Mouse (Mus musculus): Measurements from ENCODE around the gene Pbx1. TPM values are rescaled to one million over a fixed set of nuclear protein-coding genes. Genes with fewer than 3 reads are reported as not detected.

The Pbx1 gene
- polyA plus RNA-seq, 1 experiment from 2014 or later: 73.7 TPM

- no peak overlapping the region for H3K4me3 ChIP-seq
- H3K27ac ChIP-seq (replicated peaks): no peak overlapping the region
- H3K36me3 ChIP-seq: no peaks in the 10 kb centered on the region
- no peak overlapping the region for H3K4me2 ChIP-seq (replicated peaks)
- WGBS: 78% methylated on average over 2 of the region's 2 CpGs
- no peaks in the 10 kb centered on the region for H3K4me1 ChIP-seq
- H3K9ac ChIP-seq (replicated peaks): no peak overlapping the region
- peaks cover 13% of the 10 kb centered on the region for H3K9me3 ChIP-seq
- H3K27me3 ChIP-seq: peaks cover 12% of the 10 kb centered on the region; the same call in 1 of the 2 replicates
- ATAC-seq (ENCODE audit: low FRiP score, low read depth): no peak
These were observed 328.2 kb downstream of the Pbx1 start for GRCm38 (mm10) chr1:168103821-168104220.

DNA sequence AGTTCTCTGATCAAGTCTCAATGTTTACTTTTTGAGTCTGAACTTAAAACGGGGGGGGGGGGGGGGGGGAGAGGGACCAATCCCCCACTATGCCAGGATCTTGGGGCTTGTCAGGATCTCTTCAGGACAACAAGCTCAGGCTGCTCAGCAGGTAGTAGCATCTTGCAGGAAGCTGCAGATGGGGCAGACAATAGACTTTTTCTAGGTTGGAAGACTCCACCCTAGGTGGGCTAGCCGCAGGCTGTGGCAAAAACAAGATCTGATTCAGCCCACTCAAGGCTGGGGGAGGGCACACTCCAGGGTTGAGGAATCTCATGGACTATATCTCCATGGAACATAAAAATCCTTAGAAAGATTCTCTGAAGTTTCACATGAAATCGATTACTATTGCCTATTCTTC, 330.6 kb downstream of the Pbx1 start:
- H3K9me3 ChIP-seq: peaks cover 13% of the 10 kb centered on the region

GRCm38 (mm10) chr1:168098806-168099205, 333.3 kb downstream of the Pbx1 start:
- no peak overlapping the region for H3K4me2 ChIP-seq (replicated peaks)
- peaks cover 7% of the 10 kb centered on the region; the same call in 1 of the 2 replicates for H3K4me1 ChIP-seq
- peak; percentile 60; the same call in 1 of the 2 replicates for ATAC-seq (ENCODE audit: low FRiP score, low read depth)
- no peaks in the 10 kb centered on the region for H3K36me3 ChIP-seq
- no peak overlapping the region for H3K9ac ChIP-seq (replicated peaks)
- no peak overlapping the region for H3K4me3 ChIP-seq
- H3K9me3 ChIP-seq: peaks cover 13% of the 10 kb centered on the region
- H3K27me3 ChIP-seq: peaks cover 44% of the 10 kb centered on the region
- no peak overlapping the region for H3K27ac ChIP-seq (replicated peaks)
- 35% methylated on average over 2 of the region's 2 CpGs for WGBS

More for the DNA sequence above, 330.6 kb downstream of the Pbx1 start:
- Histone ChIP-seq H3K27me3 (peaks cover 22% of the 10 kb centered on the region), H3K4me3 (no peak overlapping the region), H3K4me2 (replicated peaks) (no peak overlapping the region), H3K4me1 (no peaks in the 10 kb centered on the region), H3K9ac (replicated peaks) (no peak overlapping the region), H3K27ac (replicated peaks) (no peak overlapping the region), H3K36me3 (no peaks in the 10 kb centered on the region)
- WGBS: 69% methylated on average over 3 of the region's 3 CpGs
- ATAC-seq (ENCODE audit: low FRiP score, low read depth): no peak

GRCm38 (mm10) chr1:168094671-168095070, 337.4 kb downstream of the Pbx1 start:
- H3K4me2 ChIP-seq (replicated peaks): no peak overlapping the region
- H3K4me1 ChIP-seq: peaks cover 16% of the 10 kb centered on the region; the same call in 1 of the 2 replicates
- H3K9me3 ChIP-seq: peaks cover under 1% of the 10 kb centered on the region
- ATAC-seq (ENCODE audit: low FRiP score, low read depth): no peak
- H3K27ac ChIP-seq (replicated peaks): no peak overlapping the region
- H3K27me3 ChIP-seq: peaks cover 64% of the 10 kb centered on the region
- H3K36me3 ChIP-seq: no peaks in the 10 kb centered on the region
- WGBS: 28% methylated on average over 4 of the region's 4 CpGs
- no peak overlapping the region for H3K4me3 ChIP-seq
- no peak overlapping the region for H3K9ac ChIP-seq (replicated peaks)

GRCm38 (mm10) chr1:168093044-168093443, 339.0 kb downstream of the Pbx1 start:
- Histone ChIP-seq H3K4me3 (no peak overlapping the region), H3K36me3 (no peaks in the 10 kb centered on the region), H3K27me3 (peaks cover 75% of the 10 kb centered on the region), H3K9me3 (no peaks in the 10 kb centered on the region), H3K9ac (replicated peaks) (no peak overlapping the region), H3K4me1 (peaks cover 17% of the 10 kb centered on the region; the same call in 1 of the 2 replicates), H3K27ac (replicated peaks) (no peak overlapping the region), H3K4me2 (replicated peaks) (no peak overlapping the region)
- ATAC-seq (ENCODE audit: low FRiP score, low read depth): no peak
- 85% methylated on average over 2 of the region's 2 CpGs for WGBS

GRCm38 (mm10) chr1:168091627-168092026, 340.4 kb downstream of the Pbx1 start:
- H3K9me3 ChIP-seq: no peaks in the 10 kb centered on the region
- H3K4me1 ChIP-seq: peaks cover 19% of the 10 kb centered on the region; the same call in 1 of the 2 replicates
- peaks cover 66% of the 10 kb centered on the region for H3K27me3 ChIP-seq
- H3K36me3 ChIP-seq: no peaks in the 10 kb centered on the region
- H3K4me2 ChIP-seq (replicated peaks): no peak overlapping the region
- WGBS: 52% methylated on average over 4 of the region's 4 CpGs
- ATAC-seq (ENCODE audit: low FRiP score, low read depth): no peak
- H3K9ac ChIP-seq (replicated peaks): no peak overlapping the region
- H3K27ac ChIP-seq (replicated peaks): no peak overlapping the region
- no peak overlapping the region for H3K4me3 ChIP-seq

DNA sequence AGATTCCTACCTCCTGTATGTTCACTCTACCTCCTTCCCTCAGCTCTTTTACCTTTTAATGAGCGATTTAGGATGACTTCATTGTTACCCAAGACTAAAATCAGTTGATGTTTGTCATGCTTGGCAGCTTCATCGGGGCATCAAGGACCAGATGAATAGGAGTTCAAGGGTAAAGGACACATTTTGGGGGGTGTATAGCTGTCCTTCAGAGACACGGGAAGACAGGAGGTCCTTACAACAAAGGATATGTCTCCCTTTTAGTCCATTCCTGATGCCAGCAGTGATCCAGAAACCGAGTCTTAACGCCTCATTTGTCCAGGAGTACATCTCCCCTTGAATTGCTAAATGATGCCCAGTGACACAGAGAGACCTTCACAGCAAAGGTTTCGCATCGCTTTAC, 343.4 kb downstream of the Pbx1 start:
- WGBS: 65% methylated on average over 7 of the region's 7 CpGs
- ATAC-seq (ENCODE audit: low FRiP score, low read depth): no peak

DNA sequence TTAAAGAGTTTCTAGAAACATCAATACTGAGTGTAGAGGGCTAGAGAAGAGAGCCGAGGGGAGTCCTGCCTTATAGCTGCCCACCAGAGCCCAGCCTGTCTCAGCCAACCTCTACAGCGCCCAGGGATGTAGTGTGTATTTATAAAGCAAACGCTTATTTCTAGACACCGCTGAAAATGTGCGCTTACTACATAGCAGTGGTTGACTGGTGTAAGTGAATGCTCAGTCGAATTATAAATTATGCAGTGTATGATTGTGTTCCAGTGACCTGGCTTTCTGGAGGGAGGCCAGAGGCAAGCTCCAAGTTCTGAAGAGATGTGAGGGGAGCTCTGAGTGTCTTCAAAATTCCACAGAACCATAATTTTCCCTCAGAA, 352.7 kb downstream of the Pbx1 start:
- H3K9ac ChIP-seq (replicated peaks): no peak overlapping the region
- H3K4me1 ChIP-seq: peaks cover 3% of the 10 kb centered on the region; the same call in 1 of the 2 replicates
- no peaks in the 10 kb centered on the region for H3K9me3 ChIP-seq
- H3K4me2 ChIP-seq (replicated peaks): no peak overlapping the region
- H3K36me3 ChIP-seq: no peaks in the 10 kb centered on the region
- ATAC-seq (ENCODE audit: low FRiP score, low read depth): no peak
- 92% methylated on average over 6 of the region's 6 CpGs for WGBS
- H3K4me3 ChIP-seq: no peak overlapping the region
- H3K27me3 ChIP-seq: peaks cover 4% of the 10 kb centered on the region; the same call in 1 of the 2 replicates
- no peak overlapping the region for H3K27ac ChIP-seq (replicated peaks)

More for the DNA sequence above, 343.4 kb downstream of the Pbx1 start:
- Histone ChIP-seq H3K4me2 (replicated peaks) (no peak overlapping the region), H3K27ac (replicated peaks) (no peak overlapping the region), H3K4me3 (no peak overlapping the region), H3K9ac (replicated peaks) (no peak overlapping the region), H3K4me1 (peaks cover 12% of the 10 kb centered on the region; the same call in 1 of the 2 replicates), H3K9me3 (no peaks in the 10 kb centered on the region), H3K27me3 (peaks cover 41% of the 10 kb centered on the region), H3K36me3 (no peaks in the 10 kb centered on the region)

- Histone ChIP-seq H3K9ac (replicated peaks) (no peak overlapping the region), H3K27me3 (peaks cover 4% of the 10 kb centered on the region; the same call in 1 of the 2 replicates), H3K27ac (replicated peaks) (no peak overlapping the region), H3K4me2 (replicated peaks) (no peak overlapping the region), H3K4me1 (peaks cover 3% of the 10 kb centered on the region; the same call in 1 of the 2 replicates), H3K9me3 (no peaks in the 10 kb centered on the region), H3K36me3 (no peaks in the 10 kb centered on the region), H3K4me3 (no peak overlapping the region)
- no peak for ATAC-seq (ENCODE audit: low FRiP score, low read depth)
- WGBS: 71% methylated on average over 10 of the region's 10 CpGs
These were observed 353.2 kb downstream of the Pbx1 start for GRCm38 (mm10) chr1:168078746-168079393.

GRCm38 (mm10) chr1:168071974-168072373, 360.1 kb downstream of the Pbx1 start:
- Histone ChIP-seq H3K4me1 (peaks cover 4% of the 10 kb centered on the region; the same call in 1 of the 2 replicates), H3K4me3 (no peak overlapping the region), H3K9me3 (no peaks in the 10 kb centered on the region), H3K27ac (replicated peaks) (no peak overlapping the region), H3K27me3 (no peaks in the 10 kb centered on the region), H3K4me2 (replicated peaks) (no peak overlapping the region), H3K36me3 (no peaks in the 10 kb centered on the region), H3K9ac (replicated peaks) (no peak overlapping the region)
- no peak for ATAC-seq (ENCODE audit: low FRiP score, low read depth)
- WGBS: 79% methylated on average over 5 of the region's 5 CpGs

- H3K4me3 ChIP-seq: no peak overlapping the region
- no peak for ATAC-seq (ENCODE audit: low FRiP score, low read depth)
These were observed 361.7 kb downstream of the Pbx1 start for GRCm38 (mm10) chr1:168070273-168070910.

DNA sequence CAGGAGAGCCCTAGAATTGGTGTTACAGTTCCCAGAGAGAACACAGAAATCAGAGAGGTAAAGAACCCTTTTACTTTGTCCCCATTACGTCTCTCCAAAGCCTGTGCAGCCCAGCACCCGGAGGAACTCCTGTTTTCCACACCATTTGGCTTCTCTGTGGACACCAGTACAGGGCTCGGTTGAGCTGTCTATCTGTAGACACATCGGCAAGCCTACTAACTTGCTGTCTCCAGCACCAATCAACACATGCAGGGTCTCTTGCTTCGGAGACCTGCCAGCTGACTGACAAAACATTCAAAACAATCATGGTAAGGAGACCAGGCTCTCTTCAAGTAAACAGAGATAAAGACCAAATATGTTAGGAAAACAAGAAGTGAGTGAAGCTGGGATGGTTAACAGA, 362.3 kb downstream of the Pbx1 start:
- Histone ChIP-seq H3K4me2 (replicated peaks) (no peak overlapping the region), H3K4me1 (peaks cover 11% of the 10 kb centered on the region; the same call in 1 of the 2 replicates), H3K27me3 (no peaks in the 10 kb centered on the region; the same call in 1 of the 2 replicates), H3K9me3 (no peaks in the 10 kb centered on the region), H3K4me3 (no peak overlapping the region), H3K27ac (replicated peaks) (no peak overlapping the region), H3K36me3 (no peaks in the 10 kb centered on the region), H3K9ac (replicated peaks) (no peak overlapping the region)
- ATAC-seq (ENCODE audit: low FRiP score, low read depth): no peak
- WGBS: 83% methylated on average over 5 of the region's 5 CpGs

More at GRCm38 (mm10) chr1:168070273-168070910, 361.7 kb downstream of the Pbx1 start:
- Histone ChIP-seq H3K36me3 (no peaks in the 10 kb centered on the region), H3K9ac (replicated peaks) (no peak overlapping the region), H3K27ac (replicated peaks) (no peak overlapping the region), H3K9me3 (no peaks in the 10 kb centered on the region), H3K4me1 (peaks cover 11% of the 10 kb centered on the region; the same call in 1 of the 2 replicates), H3K27me3 (no peaks in the 10 kb centered on the region), H3K4me2 (replicated peaks) (no peak overlapping the region)
- WGBS: 88% methylated on average over 6 of the region's 6 CpGs
